Mouse (Mus musculus): ENCODE measurements around the gene Zfhx3. TPM values are rescaled to one million over a fixed set of nuclear protein-coding genes. Genes with fewer than 3 reads are reported as not detected.
A peak's percentile ranks its signal among the peaks of the same experiment; 100 is the strongest.

The Zfhx3 gene
- total RNA-seq, 2 experiments from 2014 or later: 4.8 to 8.2 TPM

- peak; percentile 20 to 56 for DNase-seq (ENCODE audit: low spot score in 2 of 2)
These were observed 297.1 kb downstream of the Zfhx3 start for GRCm38 (mm10) chr8:108239531-108239930.

GRCm38 (mm10) chr8:108241041-108241690, 298.7 kb downstream of the Zfhx3 start:
- DNase-seq (ENCODE audit: low spot score in 2 of 2): no peak

GRCm38 (mm10) chr8:108243270-108243669, 300.8 kb downstream of the Zfhx3 start:
- no peak for DNase-seq (ENCODE audit: low spot score in 2 of 2)

- DNase-seq (ENCODE audit: low spot score in 2 of 2): peak in 1 of 2 experiments; percentile 14
These were observed 302.4 kb downstream of the Zfhx3 start for GRCm38 (mm10) chr8:108244636-108245494.

- no peak for DNase-seq (ENCODE audit: low spot score in 2 of 2)
These were observed 303.1 kb downstream of the Zfhx3 start for GRCm38 (mm10) chr8:108245575-108245974.

- no peak for DNase-seq (ENCODE audit: low spot score in 2 of 2)
These were observed 303.8 kb downstream of the Zfhx3 start for GRCm38 (mm10) chr8:108246035-108246933.

GRCm38 (mm10) chr8:108246934-108247417, 304.5 kb downstream of the Zfhx3 start:
- DNase-seq (ENCODE audit: low spot score in 2 of 2): no peak

- no peak for DNase-seq (ENCODE audit: low spot score in 2 of 2)
These were observed 322.2 kb downstream of the Zfhx3 start for GRCm38 (mm10) chr8:108264593-108265160.

GRCm38 (mm10) chr8:108277960-108278359, 335.5 kb downstream of the Zfhx3 start:
- no peak for DNase-seq (ENCODE audit: low spot score in 2 of 2)

- no peak for DNase-seq (ENCODE audit: low spot score in 2 of 2)
These were observed 339.5 kb downstream of the Zfhx3 start for GRCm38 (mm10) chr8:108281981-108282380.

GRCm38 (mm10) chr8:108286117-108286516, 343.7 kb downstream of the Zfhx3 start:
- peak; percentile 18 to 70 for DNase-seq (ENCODE audit: low spot score in 2 of 2)

- DNase-seq (ENCODE audit: low spot score in 2 of 2): no peak
These were observed 358.6 kb downstream of the Zfhx3 start for GRCm38 (mm10) chr8:108300964-108301615.

GRCm38 (mm10) chr8:108301654-108302053, 359.2 kb downstream of the Zfhx3 start:
- no peak for DNase-seq (ENCODE audit: low spot score in 2 of 2)

- no peak for DNase-seq (ENCODE audit: low spot score in 2 of 2)
These were observed 362.9 kb downstream of the Zfhx3 start for GRCm38 (mm10) chr8:108305368-108305767.

- DNase-seq (ENCODE audit: low spot score in 2 of 2): no peak
These were observed 367.2 kb downstream of the Zfhx3 start for GRCm38 (mm10) chr8:108309525-108310246.

GRCm38 (mm10) chr8:108315046-108315445, 372.6 kb downstream of the Zfhx3 start:
- DNase-seq (ENCODE audit: low spot score in 2 of 2): no peak

GRCm38 (mm10) chr8:108317532-108318093, 375.2 kb downstream of the Zfhx3 start:
- no peak for DNase-seq (ENCODE audit: low spot score in 2 of 2)

GRCm38 (mm10) chr8:108327711-108328110, 385.3 kb downstream of the Zfhx3 start:
- peak in 1 of 2 experiments; percentile 38 for DNase-seq (ENCODE audit: low spot score in 2 of 2)

GRCm38 (mm10) chr8:108348352-108348751, 405.9 kb downstream of the Zfhx3 start:
- DNase-seq (ENCODE audit: low spot score in 2 of 2): no peak

Measured in layer of hippocampus, postnatal 14 days (tissue).